Mouse (Mus musculus) urinary bladder, postnatal 4 days (tissue): Measurements from ENCODE around the gene Nrm.

Source experiments
- DNase-seq, 2 experiments: peaks; one replicate each; pipeline ENCODE4 v3.0.0; 2021 to 2022; ENCODE audit warnings: low spot score in 2 of 2

Gene Nrm

GRCm38 (mm10) chr17:35903992-35904355 is 42.9 kb downstream of the Nrm start:
- DNase-seq = no peak

GRCm38 (mm10) chr17:35905587-35905986 is 44.5 kb downstream of the Nrm start:
- no peak for DNase-seq

GRCm38 (mm10) chr17:35907609-35908008 is 46.5 kb downstream of the Nrm start:
- DNase-seq = no peak

- no peak for DNase-seq
These were observed 48.2 kb downstream of the Nrm start for GRCm38 (mm10) chr17:35909186-35909918.

GRCm38 (mm10) chr17:35909919-35910369 is 48.8 kb downstream of the Nrm start, which contains the start of gene Atat1:
Gene Atat1, minus strand, starts transcription at chr17:35910075.
- peak; percentile 89 to 98 for DNase-seq

GRCm38 (mm10) chr17:35914975-35915374 is 53.9 kb downstream of the Nrm start:
- no peak for DNase-seq
